Mouse (Mus musculus): ENCODE measurements around the gene Kat6b. TPM values are rescaled to one million over a fixed set of nuclear protein-coding genes. Genes with fewer than 3 reads are reported as not detected.
"Not testable (repeated sequence)": the region's sequence is repeated elsewhere in the genome, so short reads cannot be mapped to it uniquely, and the experiment has no call there.

The Kat6b gene
- polyA plus RNA-seq, 1 experiment = 26.3 TPM

DNA sequence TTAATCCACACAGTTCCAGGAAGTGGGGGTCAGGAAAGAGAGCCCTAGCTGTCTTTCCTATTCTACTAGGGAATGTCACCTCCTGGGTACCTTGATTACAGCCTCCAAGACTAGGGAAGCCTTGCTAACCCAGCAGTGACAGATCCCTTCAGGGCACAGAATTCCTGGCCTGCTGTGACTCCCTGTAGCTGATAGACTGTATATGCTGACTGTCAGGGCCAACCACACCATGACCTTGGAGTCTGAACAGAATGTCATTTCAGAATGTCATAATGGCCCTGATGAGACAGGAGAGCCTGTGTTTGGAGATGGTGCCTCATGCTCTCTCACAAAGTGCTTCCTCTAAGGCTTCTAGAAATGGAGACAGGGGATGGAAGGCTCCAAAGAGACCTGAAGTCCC lies 24.7 kb upstream of the Kat6b start:
- H3K4me3 ChIP-seq (ENCODE audit: insufficient read depth, low read length) = no peak overlapping the region
- TF ChIP-seq POLR2A (IDR thresholded peaks at IDR 0.05; ENCODE audit: extremely low read depth, insufficient read depth, low read length) (no peak), CTCF (IDR thresholded peaks at IDR 0.05; ENCODE audit: extremely low read depth, insufficient read depth, low read length) (no peak)
- no peaks in the 10 kb centered on the region for H3K4me1 ChIP-seq (ENCODE audit: control insufficient read depth, insufficient read depth, low read length)
- H3K27ac ChIP-seq (ENCODE audit: insufficient read depth, low read length) = no peak overlapping the region

- H3K27ac ChIP-seq (ENCODE audit: insufficient read depth, low read length) = no peak overlapping the region
- no peaks in the 10 kb centered on the region for H3K4me1 ChIP-seq (ENCODE audit: control insufficient read depth, insufficient read depth, low read length)
- TF ChIP-seq POLR2A (IDR thresholded peaks at IDR 0.05; ENCODE audit: extremely low read depth, insufficient read depth, low read length) = no peak
- TF ChIP-seq CTCF (IDR thresholded peaks at IDR 0.05; ENCODE audit: extremely low read depth, insufficient read depth, low read length) = no peak
- no peak overlapping the region for H3K4me3 ChIP-seq (ENCODE audit: insufficient read depth, low read length)
Measured at GRCm38 (mm10) chr14:21457876-21458275, 23.4 kb upstream of the Kat6b start.

- Histone ChIP-seq H3K4me1 (ENCODE audit: control insufficient read depth, insufficient read depth, low read length) (no peaks in the 10 kb centered on the region), H3K27ac (ENCODE audit: insufficient read depth, low read length) (no peak overlapping the region), H3K4me3 (ENCODE audit: insufficient read depth, low read length) (no peak overlapping the region)
- TF ChIP-seq POLR2A (IDR thresholded peaks at IDR 0.05; ENCODE audit: extremely low read depth, insufficient read depth, low read length) = no peak
Measured at GRCm38 (mm10) chr14:21458696-21459095, 22.5 kb upstream of the Kat6b start.

DNA sequence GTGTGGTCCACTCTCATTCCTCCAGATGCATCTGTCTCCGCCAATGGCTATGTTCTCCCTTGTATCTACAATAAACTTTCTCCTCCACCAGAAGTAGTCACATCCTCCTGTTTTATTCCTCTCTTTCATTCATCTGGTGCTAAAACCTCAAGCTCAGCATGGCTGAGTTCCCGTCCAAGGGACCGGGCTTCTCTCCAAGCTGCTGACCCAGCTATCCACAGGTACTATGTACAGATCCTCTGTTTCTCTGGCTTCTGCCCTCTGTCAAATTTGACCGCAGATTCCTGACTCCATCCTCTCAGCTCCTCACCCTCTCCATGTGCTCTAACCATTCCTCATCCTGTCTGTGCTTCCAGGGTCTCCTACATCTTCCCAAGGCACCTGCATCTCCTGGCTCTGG lies 22.1 kb upstream of the Kat6b start:
- Histone ChIP-seq H3K4me3 (ENCODE audit: insufficient read depth, low read length) (no peak overlapping the region), H3K4me1 (ENCODE audit: control insufficient read depth, insufficient read depth, low read length) (no peaks in the 10 kb centered on the region), H3K27ac (ENCODE audit: insufficient read depth, low read length) (no peak overlapping the region)
- TF ChIP-seq POLR2A (IDR thresholded peaks at IDR 0.05; ENCODE audit: extremely low read depth, insufficient read depth, low read length) = no peak
- TF ChIP-seq CTCF (IDR thresholded peaks at IDR 0.05; ENCODE audit: extremely low read depth, insufficient read depth, low read length) = no peak

DNA sequence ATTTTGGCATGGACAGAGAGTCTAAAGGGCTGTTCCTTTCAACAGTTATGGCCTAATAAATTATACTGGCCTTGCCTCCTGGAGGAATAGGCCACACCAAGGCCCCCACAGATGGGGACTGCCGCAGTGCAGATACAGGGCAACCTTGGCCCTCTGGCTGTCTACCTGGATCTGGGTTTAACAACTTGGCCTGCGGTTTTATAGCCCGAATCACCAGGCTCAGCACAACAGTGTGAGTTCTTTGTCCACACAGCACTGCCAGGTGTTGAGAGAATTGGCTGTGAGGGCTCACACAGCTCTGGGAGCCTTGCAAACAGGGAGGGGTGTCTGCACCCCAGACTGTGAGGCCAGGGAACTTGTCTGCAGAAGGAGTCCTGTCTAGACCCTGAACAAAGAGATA lies 18.8 kb upstream of the Kat6b start:
- Histone ChIP-seq H3K4me1 (ENCODE audit: control insufficient read depth, insufficient read depth, low read length) (no peaks in the 10 kb centered on the region), H3K4me3 (ENCODE audit: insufficient read depth, low read length) (no peak overlapping the region), H3K27ac (ENCODE audit: insufficient read depth, low read length) (no peak overlapping the region)
- TF ChIP-seq POLR2A (IDR thresholded peaks at IDR 0.05; ENCODE audit: extremely low read depth, insufficient read depth, low read length) = no peak
- no peak for TF ChIP-seq CTCF (IDR thresholded peaks at IDR 0.05; ENCODE audit: extremely low read depth, insufficient read depth, low read length)

DNA sequence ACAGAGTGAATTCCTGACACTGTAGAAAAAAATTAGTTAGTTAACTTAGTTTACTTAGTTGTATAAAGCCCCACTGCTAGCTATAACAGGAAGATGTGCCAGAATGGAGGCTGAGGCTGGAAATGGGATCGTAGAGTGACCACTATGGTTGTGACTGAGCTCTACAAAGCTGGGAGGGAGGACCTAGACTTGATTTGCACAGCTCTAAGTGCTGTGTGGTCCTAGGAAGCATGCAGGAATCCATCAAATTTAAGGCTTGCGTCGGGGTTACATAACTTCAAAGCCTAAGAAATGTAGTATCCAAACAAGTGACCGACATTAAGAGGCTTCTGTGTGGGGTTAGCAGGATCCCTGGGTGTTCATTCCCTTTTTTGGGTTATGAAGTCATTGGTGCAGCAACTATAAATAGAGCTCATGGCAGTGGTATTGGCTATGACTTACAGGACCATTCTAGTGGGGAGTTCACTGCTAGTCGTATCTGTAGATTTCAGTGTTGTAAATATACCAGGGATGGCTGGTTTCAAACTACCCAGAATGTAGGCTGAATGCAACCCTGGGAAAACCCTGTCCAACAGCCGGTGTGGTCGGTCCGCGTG lies 18.0 kb upstream of the Kat6b start:
- TF ChIP-seq CTCF (IDR thresholded peaks at IDR 0.05; ENCODE audit: extremely low read depth, insufficient read depth, low read length) (no peak), POLR2A (IDR thresholded peaks at IDR 0.05; ENCODE audit: extremely low read depth, insufficient read depth, low read length) (no peak)
- no peaks in the 10 kb centered on the region for H3K4me1 ChIP-seq (ENCODE audit: control insufficient read depth, insufficient read depth, low read length)
- H3K27ac ChIP-seq (ENCODE audit: insufficient read depth, low read length) = no peak overlapping the region
- H3K4me3 ChIP-seq (ENCODE audit: insufficient read depth, low read length) = no peak overlapping the region

DNA sequence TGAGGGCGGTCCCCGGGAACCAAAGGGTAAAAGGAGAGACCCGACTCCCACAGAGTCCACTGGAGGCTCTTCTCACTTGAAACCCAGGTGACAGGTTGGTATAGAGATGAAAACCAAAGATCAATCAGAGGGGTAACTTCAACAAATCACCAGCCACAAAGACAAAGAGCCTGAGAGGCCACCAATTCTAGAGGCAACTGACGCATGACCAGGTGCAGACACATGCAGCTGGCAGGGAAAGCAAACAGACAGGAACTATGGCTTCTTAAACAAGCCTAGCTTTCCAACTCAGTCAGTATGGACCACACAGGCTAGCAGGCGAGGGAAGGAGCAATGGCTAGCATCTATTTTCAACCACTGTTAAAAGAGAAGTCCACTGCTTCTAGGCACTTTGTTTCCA lies 10.8 kb upstream of the Kat6b start:
- H3K27ac ChIP-seq (ENCODE audit: insufficient read depth, low read length) = no peak overlapping the region
- TF ChIP-seq CTCF (IDR thresholded peaks at IDR 0.05; ENCODE audit: extremely low read depth, insufficient read depth, low read length) = no peak
- TF ChIP-seq POLR2A (IDR thresholded peaks at IDR 0.05; ENCODE audit: extremely low read depth, insufficient read depth, low read length) = no peak
- H3K4me1 ChIP-seq (ENCODE audit: control insufficient read depth, insufficient read depth, low read length) = no peaks in the 10 kb centered on the region
- no peak overlapping the region for H3K4me3 ChIP-seq (ENCODE audit: insufficient read depth, low read length)

DNA sequence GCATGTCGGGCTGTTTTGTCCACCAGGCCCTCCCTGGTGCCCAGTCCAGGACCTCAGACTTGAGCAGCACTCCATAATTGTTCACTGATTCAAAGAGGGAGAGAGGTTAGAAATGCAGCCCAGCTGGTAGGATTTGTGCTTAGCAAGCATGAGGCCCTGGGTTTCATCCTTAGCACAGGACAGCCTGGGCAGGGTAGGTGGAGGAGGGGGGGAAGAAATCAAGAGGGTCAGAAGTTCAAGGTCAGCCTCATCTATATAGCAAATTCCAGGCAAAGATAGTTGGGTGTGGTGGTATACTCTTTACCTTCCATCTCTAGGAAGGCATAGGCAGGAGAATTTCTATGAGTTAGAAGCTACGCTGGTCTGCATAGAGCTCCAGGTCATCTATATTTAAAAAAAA lies 9.3 kb upstream of the Kat6b start:
- H3K27ac ChIP-seq (ENCODE audit: insufficient read depth, low read length) = no peak overlapping the region
- H3K4me1 ChIP-seq (ENCODE audit: control insufficient read depth, insufficient read depth, low read length) = no peaks in the 10 kb centered on the region
- no peak for TF ChIP-seq POLR2A (IDR thresholded peaks at IDR 0.05; ENCODE audit: extremely low read depth, insufficient read depth, low read length)
- TF ChIP-seq CTCF (IDR thresholded peaks at IDR 0.05; ENCODE audit: extremely low read depth, insufficient read depth, low read length) = no peak
- H3K4me3 ChIP-seq (ENCODE audit: insufficient read depth, low read length) = no peak overlapping the region

DNA sequence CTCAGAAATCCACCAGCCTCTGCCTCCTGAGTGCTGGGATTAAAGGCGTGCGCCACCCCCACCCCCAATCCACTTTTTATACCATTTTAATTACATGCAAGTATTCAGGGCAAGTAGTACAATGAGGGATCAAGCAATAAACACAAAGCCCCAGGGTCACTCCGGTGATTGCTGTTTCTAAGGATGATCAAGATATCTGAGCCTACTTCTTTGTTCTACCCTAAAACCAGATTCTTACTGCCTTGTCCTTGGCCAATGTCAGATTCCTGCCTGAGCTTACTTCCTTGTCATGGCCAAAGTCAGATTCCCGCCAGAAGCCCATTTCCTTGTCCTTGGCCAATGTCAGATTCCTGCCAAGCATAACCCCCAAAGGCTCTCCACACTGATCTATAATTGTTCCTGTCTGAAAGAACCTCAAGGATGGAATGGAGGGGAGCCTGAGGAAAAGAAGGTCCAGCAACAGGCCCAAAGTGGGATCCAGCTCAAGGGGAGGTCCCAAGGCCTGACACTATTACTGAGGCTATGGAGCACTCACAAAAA lies 6.6 kb upstream of the Kat6b start:
- H3K4me3 ChIP-seq (ENCODE audit: insufficient read depth, low read length); H3K27ac ChIP-seq (ENCODE audit: insufficient read depth, low read length); H3K4me1 ChIP-seq (ENCODE audit: control insufficient read depth, insufficient read depth, low read length): not testable (repeated sequence)

DNA sequence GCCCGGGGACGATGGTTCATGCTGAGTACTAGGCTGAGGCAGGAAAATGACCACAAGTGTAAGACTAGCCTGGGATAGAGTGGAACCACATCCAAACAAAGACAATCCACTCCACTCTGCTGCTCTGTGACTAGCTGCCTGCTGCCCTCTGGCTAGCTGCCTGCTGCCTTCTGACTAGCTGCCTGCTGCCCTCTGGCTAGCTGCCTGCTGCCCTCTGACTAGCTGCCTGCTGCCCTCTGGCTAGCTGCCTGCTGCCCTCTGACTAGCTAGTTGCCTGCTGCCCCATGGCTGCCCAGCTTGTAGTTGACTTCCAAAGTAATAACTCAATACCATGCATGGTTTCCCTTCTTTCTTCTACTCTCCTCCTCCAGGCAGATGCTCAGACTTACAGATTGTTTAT lies 4.1 kb upstream of the Kat6b start:
- Histone ChIP-seq H3K4me1 (ENCODE audit: control insufficient read depth, insufficient read depth, low read length) (no peaks in the 10 kb centered on the region), H3K27ac (ENCODE audit: insufficient read depth, low read length) (no peak overlapping the region), H3K4me3 (ENCODE audit: insufficient read depth, low read length) (no peak overlapping the region)
- TF ChIP-seq CTCF (IDR thresholded peaks at IDR 0.05; ENCODE audit: extremely low read depth, insufficient read depth, low read length) = no peak
- TF ChIP-seq POLR2A (IDR thresholded peaks at IDR 0.05; ENCODE audit: extremely low read depth, insufficient read depth, low read length) = no peak
